Comparison of ENCODE assay signal across 8 mouse cellular contexts in the genomic region with DNA sequence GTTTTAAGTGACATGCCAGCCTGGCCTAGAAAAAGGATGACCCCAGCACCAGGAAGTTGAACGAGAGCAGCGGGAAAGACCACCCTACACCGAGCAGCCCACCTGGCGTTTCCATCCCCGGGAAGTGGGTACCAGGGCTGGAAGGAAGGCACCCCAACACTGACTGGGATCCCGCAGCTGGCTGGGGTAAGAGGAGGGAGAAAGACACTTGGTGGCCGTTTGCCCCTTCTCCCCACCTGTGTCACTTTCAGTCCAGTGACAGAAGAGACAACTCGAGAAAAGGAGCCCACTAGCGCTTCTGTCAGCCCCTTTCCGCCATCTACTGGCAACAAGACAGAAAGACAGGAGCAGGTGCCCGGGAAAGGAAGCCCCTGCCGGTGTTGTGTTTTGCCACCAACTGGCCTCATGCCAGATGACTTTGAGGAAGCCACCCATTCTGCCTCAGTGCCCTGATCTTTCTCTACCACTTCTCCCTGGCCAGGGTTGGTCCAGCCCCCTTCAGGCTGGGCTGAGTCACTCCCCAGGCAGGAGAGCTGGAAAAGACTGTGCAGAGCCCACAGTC. TPM values are rescaled to one million over a fixed set of nuclear protein-coding genes. Genes with fewer than 3 reads are reported as not detected.
DNase-seq lines count a peak whose midpoint lies in the region; ATAC-seq and TF ChIP-seq lines count a peak whose summit lies in the region.

A gene (plus strand): TSS at position 551 of the 562 bp plus-strand sequence.

- TF ChIP-seq CTCF in kidney, adult 2 months (conservative IDR thresholded peaks at IDR 0.05; ENCODE audit: insufficient read depth, insufficient read length, low read depth, low read length): peak; percentile 81

- H3K9me3 ChIP-seq in embryonic facial prominence, embryonic 10.5 days: no peaks in the 10 kb centered on the region
- H3K9me3 ChIP-seq in limb, embryonic 13.5 days: no peaks in the 10 kb centered on the region
- H3K9me3 ChIP-seq in midbrain, embryonic 15.5 days: no peaks in the 10 kb centered on the region

- H3K27ac ChIP-seq in embryonic facial prominence, embryonic 10.5 days (replicated peaks): peak within 1 kb of the TSS; percentile 81
- H3K27ac ChIP-seq in kidney, adult 2 months (ENCODE audit: insufficient read depth, low read depth, low read length): peak within 1 kb of the TSS; percentile 29; the same call in 1 of the 2 replicates
- H3K27ac ChIP-seq in limb, embryonic 13.5 days: no peak within 1 kb of the TSS; the same call in 1 of the 2 replicates
- H3K27ac ChIP-seq in midbrain, embryonic 15.5 days: no peak within 1 kb of the TSS

- peaks cover 64% of the 10 kb centered on the region for H3K27me3 ChIP-seq in embryonic facial prominence, embryonic 10.5 days (replicated peaks; ENCODE audit: low read depth, poor library complexity, severe bottlenecking)
- no peaks in the 10 kb centered on the region for H3K27me3 ChIP-seq in kidney, adult 2 months (replicated peaks; ENCODE audit: control insufficient read depth, insufficient read depth, low read length)
- H3K27me3 ChIP-seq in limb, embryonic 13.5 days: peaks cover 39% of the 10 kb centered on the region
- peaks cover 29% of the 10 kb centered on the region for H3K27me3 ChIP-seq in midbrain, embryonic 15.5 days (replicated peaks)

- H3K4me3 ChIP-seq in embryonic facial prominence, embryonic 10.5 days: peak within 1 kb of the TSS; percentile 72
- peak within 1 kb of the TSS; percentile 60 for H3K4me3 ChIP-seq in kidney, adult 2 months (ENCODE audit: insufficient read depth, low read depth, low read length)
- peak within 1 kb of the TSS; percentile 61 for H3K4me3 ChIP-seq in limb, embryonic 13.5 days
- H3K4me3 ChIP-seq in midbrain, embryonic 15.5 days: peak within 1 kb of the TSS; percentile 46

- TF ChIP-seq POLR2A in kidney, adult 2 months (IDR thresholded peaks at IDR 0.05; ENCODE audit: low read depth, low read length): no peak

- peak; percentile 47 for DNase-seq in 3134 (ENCODE audit: extremely low read depth, insufficient read length, low spot score)
- peak; percentile 81 for DNase-seq in adrenal gland, postnatal 10 days
- DNase-seq in embryonic facial prominence, embryonic 10.5 days (ENCODE audit: low spot score): peak; percentile 78
- DNase-seq in heart, adult 8-10 months (ENCODE audit: low spot score): peak; percentile 63
- peak; percentile 87 for DNase-seq in kidney, adult 2 months
- DNase-seq in spleen, adult 18-20 months: peak; percentile 69 to 70

- H3K9ac ChIP-seq in limb, embryonic 13.5 days: peak within 1 kb of the TSS; percentile 83
- peak within 1 kb of the TSS; percentile 43 for H3K9ac ChIP-seq in midbrain, embryonic 15.5 days

- H3K4me2 ChIP-seq in limb, embryonic 13.5 days (replicated peaks): peak within 1 kb of the TSS; percentile 92
- peak within 1 kb of the TSS; percentile 95 for H3K4me2 ChIP-seq in midbrain, embryonic 15.5 days

- no peaks in the 10 kb centered on the region for H3K36me3 ChIP-seq in embryonic facial prominence, embryonic 10.5 days (replicated peaks)
- H3K36me3 ChIP-seq in kidney, adult 2 months (ENCODE audit: control insufficient read depth, insufficient read depth, low read length): no peaks in the 10 kb centered on the region
- H3K36me3 ChIP-seq in limb, embryonic 13.5 days: no peaks in the 10 kb centered on the region
- H3K36me3 ChIP-seq in midbrain, embryonic 15.5 days (replicated peaks): no peaks in the 10 kb centered on the region

- peak; percentile 39; the same call in 1 of the 2 replicates for ATAC-seq in limb, embryonic 13.5 days (ENCODE audit: low FRiP score, low read depth)
- peak; percentile 64 for ATAC-seq in midbrain, embryonic 15.5 days (replicated peaks)

- under 1% methylated on average over 12 of the region's 12 CpGs for WGBS in embryonic facial prominence, embryonic 10.5 days
- 1% methylated on average over 12 of the region's 12 CpGs for WGBS in kidney, adult 2 months
- WGBS in limb, embryonic 13.5 days: under 1% methylated on average over 12 of the region's 12 CpGs
- WGBS in midbrain, embryonic 15.5 days: under 1% methylated on average over 12 of the region's 12 CpGs

- peaks cover 44% of the 10 kb centered on the region for H3K4me1 ChIP-seq in embryonic facial prominence, embryonic 10.5 days
- H3K4me1 ChIP-seq in kidney, adult 2 months (ENCODE audit: control insufficient read depth, insufficient read depth, low read length): peaks cover 15% of the 10 kb centered on the region
- peaks cover 23% of the 10 kb centered on the region for H3K4me1 ChIP-seq in limb, embryonic 13.5 days
- peaks cover 18% of the 10 kb centered on the region for H3K4me1 ChIP-seq in midbrain, embryonic 15.5 days

RNA-seq across cellular contexts. Expression of the gene that starts here (rescaled TPM):
- 1 to 10 TPM; 3.4 to 4.3 TPM for total RNA-seq in adrenal gland, postnatal 10 days (2021)
- 0.06 and 0.15 TPM in 2 replicates for polyA plus RNA-seq in embryonic facial prominence, embryonic 10.5 days (2016; fragmentation: Nextera tagmentation; extraction: Ambion mirVana)
- total RNA-seq in heart, adult 8-10 months (2022): 1 to 10 TPM in 3 of 4 experiments, under 1 TPM in 1; 0.52 to 1.8 (median 1.3) TPM
- 2.4 and 3.3 TPM in 2 replicates for polyA plus RNA-seq in kidney, adult 2 months (2012; rRNA removed)
- polyA plus RNA-seq in limb, embryonic 13.5 days (2015; fragmentation: Nextera tagmentation; extraction: Ambion mirVana): 0.15 and 0.33 TPM in 2 replicates
- 0.15 and 0.25 TPM in 2 replicates for polyA plus RNA-seq in midbrain, embryonic 15.5 days (2015; fragmentation: Nextera tagmentation; extraction: Ambion mirVana)

Comparison
In these comparisons a context has a peak if more than half of its experiments do, and no peak if none do; other contexts are left out.
1. Peak in DNase-seq, H3K4me3 ChIP-seq and H3K27ac ChIP-seq in embryonic facial prominence, embryonic 10.5 days; RNA of the gene not detected or under 1 TPM.
2. Peak in ATAC-seq, H3K4me3 ChIP-seq, H3K9ac ChIP-seq and H3K4me2 ChIP-seq in limb, embryonic 13.5 days; RNA of the gene not detected or under 1 TPM.
3. Peak in ATAC-seq, H3K4me3 ChIP-seq, H3K9ac ChIP-seq and H3K4me2 ChIP-seq in midbrain, embryonic 15.5 days; RNA of the gene not detected or under 1 TPM.